Mouse (Mus musculus) heart, embryonic 12.5 days (tissue): ENCODE data around the gene Il31ra. TPM values are rescaled to one million over a fixed set of nuclear protein-coding genes. Genes with fewer than 3 reads are reported as not detected.
"Not testable (repeated sequence)": the region's sequence is repeated elsewhere in the genome, so short reads cannot be mapped to it uniquely, and the experiment has no call there.

Experiments used
- ATAC-seq: fragments of 200-750 bp; cut with Nextera tagmentation; 2 replicates; pipeline ENCODE4 v1.8.0; 2017; ENCODE audit warnings: moderate TSS enrichment, moderate library complexity; ENCODE audit not compliant: insufficient number of reproducible peaks, low FRiP score
- H3K27ac ChIP-seq: fragments of 300-500 bp; sonication (generic); 2 replicates; pipeline ENCODE4 v1.5.1; 2016; ENCODE audit warnings: mild to moderate bottlenecking, moderate library complexity; ENCODE audit not compliant: poor library complexity, severe bottlenecking
- H3K27me3 ChIP-seq: fragments of 300-500 bp; sonication (generic); replicated peaks from 2 replicates; pipeline ENCODE4 v1.6.1; 2016; ENCODE audit warnings: mild to moderate bottlenecking, moderate library complexity
- H3K36me3 ChIP-seq: fragments of 300-500 bp; sonication (generic); 2 replicates; pipeline ENCODE4 v1.6.1; 2016; ENCODE audit warnings: mild to moderate bottlenecking, moderate library complexity
- H3K4me1 ChIP-seq: fragments of 300-500 bp; sonication (generic); replicated peaks from 2 replicates; pipeline ENCODE4 v1.6.1; 2016; ENCODE audit warnings: mild to moderate bottlenecking
- H3K4me2 ChIP-seq: fragments of 300-500 bp; sonication (generic); 2 replicates; pipeline ENCODE4 v1.6.1; 2016; ENCODE audit warnings: mild to moderate bottlenecking, moderate library complexity
- H3K4me3 ChIP-seq: fragments of 300-500 bp; sonication (generic); 2 replicates; pipeline ENCODE4 v1.5.1; 2016; ENCODE audit warnings: mild to moderate bottlenecking
- H3K9ac ChIP-seq: fragments of 300-500 bp; sonication (generic); 2 replicates; pipeline ENCODE4 v1.6.1; 2016; ENCODE audit warnings: mild to moderate bottlenecking, moderate library complexity
- H3K9me3 ChIP-seq: fragments of 300-500 bp; sonication (generic); replicated peaks from 2 replicates; pipeline ENCODE4 v1.6.1; 2016; ENCODE audit warnings: mild to moderate bottlenecking, moderate library complexity
- WGBS: fragments of 180-500 bp; shearing (Covaris S2); methylation state at CpG from one replicate; pipeline ENCODE4 v1.1.7; 2016; 5-methylcytosine and 5-hydroxymethylcytosine counted together
- polyA plus RNA-seq: library from polyadenylated mRNA; unstranded; fragments of >200 nt; fragmentation: Nextera tagmentation; extraction: Ambion mirVana; gene quantifications from 2 replicates; pipeline ENCODE4 v1.2.1, GENCODE M21; 2016

Il31ra gene
- polyA plus RNA-seq, 1 experiment from 2014 or later, result 0.11 TPM

GRCm38 (mm10) chr13:112602607-112603006 lies 8.4 kb upstream of the Il31ra start:
- ATAC-seq, result no peak
- no peak overlapping the region for H3K27ac ChIP-seq
- H3K4me2 ChIP-seq, result no peak overlapping the region
- WGBS, result 78% methylated on average over 2 of the region's 2 CpGs
- no peaks in the 10 kb centered on the region for H3K9me3 ChIP-seq
- no peaks in the 10 kb centered on the region for H3K36me3 ChIP-seq
- H3K9ac ChIP-seq, result no peak overlapping the region
- no peaks in the 10 kb centered on the region for H3K4me1 ChIP-seq
- no peak overlapping the region for H3K4me3 ChIP-seq
- H3K27me3 ChIP-seq, result no peaks in the 10 kb centered on the region

GRCm38 (mm10) chr13:112590254-112590653 lies 3.9 kb downstream of the Il31ra start:
- WGBS, result 23% methylated on average over 2 of the region's 2 CpGs
- no peak overlapping the region for H3K27ac ChIP-seq
- ATAC-seq, result no peak
- no peaks in the 10 kb centered on the region for H3K27me3 ChIP-seq
- H3K36me3 ChIP-seq, result no peaks in the 10 kb centered on the region
- no peaks in the 10 kb centered on the region for H3K4me1 ChIP-seq
- H3K9me3 ChIP-seq, result no peaks in the 10 kb centered on the region; the same call in 1 of the 2 replicates
- no peak overlapping the region for H3K4me3 ChIP-seq
- no peak overlapping the region for H3K9ac ChIP-seq
- H3K4me2 ChIP-seq, result no peak overlapping the region

- Histone ChIP-seq H3K9ac (no peak overlapping the region), H3K9me3 (no peaks in the 10 kb centered on the region; the same call in 1 of the 2 replicates), H3K27me3 (no peaks in the 10 kb centered on the region), H3K4me3 (no peak overlapping the region), H3K27ac (no peak overlapping the region), H3K4me2 (no peak overlapping the region), H3K36me3 (no peaks in the 10 kb centered on the region), H3K4me1 (no peaks in the 10 kb centered on the region)
- ATAC-seq, result no peak
These were observed 4.5 kb downstream of the Il31ra start for GRCm38 (mm10) chr13:112589625-112590024.

GRCm38 (mm10) chr13:112584556-112585237 lies 9.5 kb downstream of the Il31ra start:
- no peak overlapping the region for H3K9ac ChIP-seq
- H3K4me1 ChIP-seq, result no peaks in the 10 kb centered on the region
- WGBS, result 45% methylated on average over 7 of the region's 7 CpGs

GRCm38 (mm10) chr13:112582291-112582690 lies 11.9 kb downstream of the Il31ra start:
- 85% methylated on average over 8 of the region's 8 CpGs for WGBS
- no peaks in the 10 kb centered on the region for H3K4me1 ChIP-seq
- H3K9me3 ChIP-seq, result no peaks in the 10 kb centered on the region
- H3K27ac ChIP-seq, result no peak overlapping the region
- H3K4me3 ChIP-seq, result no peak overlapping the region
- no peak overlapping the region for H3K4me2 ChIP-seq
- H3K36me3 ChIP-seq, result no peaks in the 10 kb centered on the region
- no peak for ATAC-seq
- H3K9ac ChIP-seq, result no peak overlapping the region
- H3K27me3 ChIP-seq, result no peaks in the 10 kb centered on the region

More at GRCm38 (mm10) chr13:112584556-112585237, 9.5 kb downstream of the Il31ra start:
- H3K27ac ChIP-seq, result no peak overlapping the region
- H3K4me3 ChIP-seq, result no peak overlapping the region
- ATAC-seq, result no peak
- no peaks in the 10 kb centered on the region for H3K36me3 ChIP-seq
- H3K27me3 ChIP-seq, result no peaks in the 10 kb centered on the region
- H3K4me2 ChIP-seq, result no peak overlapping the region
- no peaks in the 10 kb centered on the region; the same call in 1 of the 2 replicates for H3K9me3 ChIP-seq

GRCm38 (mm10) chr13:112581796-112582195 lies 12.4 kb downstream of the Il31ra start:
- H3K4me2 ChIP-seq, result no peak overlapping the region
- H3K9me3 ChIP-seq, result no peaks in the 10 kb centered on the region
- WGBS, result 91% methylated on average over 3 of the region's 3 CpGs
- no peaks in the 10 kb centered on the region for H3K4me1 ChIP-seq
- no peak overlapping the region for H3K4me3 ChIP-seq
- H3K9ac ChIP-seq, result no peak overlapping the region
- no peak for ATAC-seq
- H3K36me3 ChIP-seq, result no peaks in the 10 kb centered on the region
- H3K27me3 ChIP-seq, result no peaks in the 10 kb centered on the region
- H3K27ac ChIP-seq, result no peak overlapping the region

- Histone ChIP-seq H3K4me1 (no peaks in the 10 kb centered on the region), H3K4me3 (no peak overlapping the region), H3K9ac (no peak overlapping the region), H3K9me3 (no peaks in the 10 kb centered on the region), H3K36me3 (no peaks in the 10 kb centered on the region), H3K27ac (no peak overlapping the region), H3K4me2 (no peak overlapping the region), H3K27me3 (no peaks in the 10 kb centered on the region)
- ATAC-seq, result no peak
- WGBS, result 51% methylated on average over 11 of the region's 11 CpGs
These were observed 13.4 kb downstream of the Il31ra start for GRCm38 (mm10) chr13:112580590-112581320.

- not testable (repeated sequence) for H3K27ac ChIP-seq, H3K4me2 ChIP-seq, H3K9me3 ChIP-seq, H3K4me1 ChIP-seq, H3K27me3 ChIP-seq, H3K36me3 ChIP-seq, ATAC-seq, H3K4me3 ChIP-seq, H3K9ac ChIP-seq
- WGBS, result 92% methylated on average over 11 of the region's 11 CpGs
These were observed 16.1 kb downstream of the Il31ra start for GRCm38 (mm10) chr13:112578041-112578440.

GRCm38 (mm10) chr13:112573800-112574199 lies 20.4 kb downstream of the Il31ra start:
- Histone ChIP-seq H3K27me3 (no peaks in the 10 kb centered on the region), H3K9me3 (no peaks in the 10 kb centered on the region), H3K4me3 (no peak overlapping the region), H3K36me3 (no peaks in the 10 kb centered on the region), H3K9ac (no peak overlapping the region), H3K4me2 (no peak overlapping the region), H3K27ac (no peak overlapping the region), H3K4me1 (no peaks in the 10 kb centered on the region)
- ATAC-seq, result no peak

GRCm38 (mm10) chr13:112570768-112571167 lies 23.4 kb downstream of the Il31ra start:
- no peaks in the 10 kb centered on the region for H3K36me3 ChIP-seq
- no peak overlapping the region for H3K4me2 ChIP-seq
- WGBS, result 71% methylated on average over 5 of the region's 5 CpGs
- H3K27ac ChIP-seq, result no peak overlapping the region
- no peaks in the 10 kb centered on the region for H3K27me3 ChIP-seq
- no peak for ATAC-seq
- no peak overlapping the region for H3K4me3 ChIP-seq
- H3K9me3 ChIP-seq, result no peaks in the 10 kb centered on the region
- H3K9ac ChIP-seq, result no peak overlapping the region
- H3K4me1 ChIP-seq, result no peaks in the 10 kb centered on the region

GRCm38 (mm10) chr13:112569606-112570005 lies 24.6 kb downstream of the Il31ra start:
- 66% methylated on average over 4 of the region's 4 CpGs for WGBS
- Histone ChIP-seq H3K27ac (no peak overlapping the region), H3K4me1 (no peaks in the 10 kb centered on the region), H3K9ac (no peak overlapping the region), H3K27me3 (no peaks in the 10 kb centered on the region), H3K36me3 (no peaks in the 10 kb centered on the region), H3K9me3 (no peaks in the 10 kb centered on the region), H3K4me2 (no peak overlapping the region), H3K4me3 (no peak overlapping the region)
- no peak for ATAC-seq
